Mouse (Mus musculus) effector memory CD4-positive, alpha-beta T cell, adult 5 months (primary cell): ENCODE results near the gene Apod. TPM values are rescaled to one million over a fixed set of nuclear protein-coding genes. Genes with fewer than 3 reads are reported as not detected.

Experiments used
- polyA plus RNA-seq: library from polyadenylated mRNA; unstranded; fragments of 100-300 nt; shearing (Covaris generic); gene quantifications from one replicate; pipeline ENCODE4 v1.2.1, GENCODE M21; 2017

The Apod gene
- polyA plus RNA-seq = not detected

DNA sequence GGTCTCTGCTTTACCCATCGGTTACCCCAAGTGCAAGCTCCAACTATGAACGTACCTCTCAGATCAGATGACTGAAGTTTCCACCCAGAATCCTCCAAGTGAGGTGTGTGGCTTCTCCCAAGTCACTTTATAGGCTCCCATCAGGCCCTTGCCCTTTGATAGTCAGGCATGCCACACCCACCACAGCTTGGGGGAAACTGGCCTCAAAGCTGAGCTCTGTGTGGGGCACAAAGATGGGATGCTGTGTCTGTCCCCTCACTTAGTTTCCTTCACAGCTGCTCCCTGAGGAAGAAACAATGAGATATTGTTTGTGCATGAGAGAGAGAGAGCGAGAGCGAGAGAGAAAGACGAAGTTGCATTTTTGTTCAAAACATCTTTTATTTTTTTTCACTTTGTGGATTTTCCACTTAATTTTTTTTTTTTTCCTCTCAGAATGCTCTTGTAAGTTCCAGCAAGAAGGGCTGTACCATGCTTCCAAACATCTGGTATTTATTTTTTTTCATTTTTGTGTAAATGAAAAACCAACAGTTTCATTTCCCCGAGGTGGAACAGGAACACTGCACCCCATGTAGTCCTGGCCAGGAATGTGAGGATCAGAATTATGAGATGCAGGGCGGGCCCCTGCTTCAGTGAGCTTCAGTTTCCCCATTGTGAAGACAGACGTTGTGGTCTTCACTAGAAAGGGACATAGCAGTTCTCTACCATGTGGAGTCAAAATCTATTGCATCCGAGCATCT lies at the start of gene Apod:
TSS of gene Apod (minus strand) at position 312 of the 737 bp plus-strand sequence.

DNA sequence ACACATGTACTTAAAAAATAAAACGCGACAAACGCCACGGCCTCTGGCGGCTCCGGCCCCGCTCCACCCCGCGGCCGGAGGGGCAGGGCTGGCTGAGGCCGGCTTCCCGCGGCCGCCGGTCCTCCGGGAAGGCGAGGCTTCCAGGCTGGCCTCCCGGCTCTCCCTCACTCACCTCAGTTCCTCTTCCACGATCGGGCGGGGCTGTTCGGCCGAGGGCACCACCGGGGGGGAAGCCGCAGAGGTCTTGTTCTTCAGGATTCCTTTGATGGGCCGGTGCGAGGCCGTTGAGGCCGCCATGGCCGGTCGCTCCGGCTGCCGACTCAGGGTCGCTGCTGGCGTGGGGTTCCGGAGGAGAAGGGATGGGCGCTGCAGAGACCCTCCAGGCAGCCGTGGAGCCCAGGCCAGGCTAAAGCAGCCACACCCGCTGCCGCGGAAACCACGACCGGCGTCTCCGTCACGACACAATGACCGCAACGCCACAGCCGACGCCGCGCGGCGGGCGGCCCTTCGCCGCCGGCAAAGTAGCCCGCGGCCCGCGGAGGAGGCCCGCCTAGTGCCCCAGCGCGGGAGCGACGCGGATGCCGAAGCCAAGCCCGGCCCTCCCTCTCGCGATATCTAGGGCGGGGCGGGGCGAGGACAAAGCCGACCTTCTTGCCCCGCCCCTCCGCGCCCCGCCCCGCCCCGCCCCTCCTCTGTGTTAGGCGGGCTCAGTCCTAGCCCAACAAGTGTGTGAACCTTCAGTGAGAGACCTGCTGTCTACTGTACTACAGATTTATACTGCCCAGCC lies 39.7 kb downstream of the Apod start, which contains the start of gene Ppp1r2:
TSS of gene Ppp1r2 (minus strand) at position 604 of the 787 bp plus-strand sequence.

Other genes starting within 250 kb of the Apod start
- 26.1 TPM for gene Xxylt1, start 233.4 kb downstream of the Apod start, polyA plus RNA-seq
- gene Acap2, start 113.6 kb downstream of the Apod start, polyA plus RNA-seq = 39.1 TPM
- gene Ppp1r2, start 39.5 kb downstream of the Apod start, polyA plus RNA-seq = 58.6 TPM
- 31.2 TPM for gene Bdh1, start 107.5 kb upstream of the Apod start, polyA plus RNA-seq